Mouse (Mus musculus) limb, embryonic 13.5 days (tissue): ENCODE measurements around the gene Rab3il1. TPM values are rescaled to one million over a fixed set of nuclear protein-coding genes. Genes with fewer than 3 reads are reported as not detected.

Experiments
- ATAC-seq: fragments of 200-750 bp; cut with Nextera tagmentation; 2 replicates; pipeline ENCODE4 v1.8.0; 2017; ENCODE audit warnings: low read depth, moderate number of reproducible peaks, moderate TSS enrichment; ENCODE audit not compliant: low FRiP score
- H3K27ac ChIP-seq: fragments of 300-500 bp; sonication (generic); 2 replicates; pipeline ENCODE4 v1.5.1; 2015; ENCODE audit warnings: inconsistent platforms, mild to moderate bottlenecking, moderate library complexity
- H3K27me3 ChIP-seq: fragments of 300-500 bp; sonication (generic); 2 replicates; pipeline ENCODE4 v1.6.1; 2015; ENCODE audit warnings: mild to moderate bottlenecking, inconsistent platforms
- H3K36me3 ChIP-seq: fragments of 300-500 bp; sonication (generic); 2 replicates; pipeline ENCODE4 v1.6.1; 2015; ENCODE audit warnings: inconsistent platforms, mild to moderate bottlenecking, moderate library complexity
- H3K4me1 ChIP-seq: fragments of 300-500 bp; sonication (generic); 2 replicates; pipeline ENCODE4 v1.6.1; 2015; ENCODE audit warnings: inconsistent platforms
- H3K4me2 ChIP-seq: fragments of 300-500 bp; sonication (generic); replicated peaks from 2 replicates; pipeline ENCODE4 v1.6.1; 2015; ENCODE audit warnings: inconsistent platforms, mild to moderate bottlenecking, moderate library complexity
- H3K4me3 ChIP-seq: fragments of 300-500 bp; sonication (generic); 2 replicates; pipeline ENCODE4 v1.5.1; 2015; ENCODE audit warnings: moderate library complexity, mild to moderate bottlenecking, inconsistent platforms
- H3K9ac ChIP-seq: fragments of 300-500 bp; sonication (generic); 2 replicates; pipeline ENCODE4 v1.6.1; 2015; ENCODE audit warnings: mild to moderate bottlenecking, inconsistent platforms
- H3K9me3 ChIP-seq: fragments of 300-500 bp; sonication (generic); 2 replicates; pipeline ENCODE4 v1.6.1; 2016; ENCODE audit warnings: inconsistent platforms
- WGBS: fragments of 180-500 bp; shearing (Covaris S2); methylation state at CpG from one replicate; pipeline ENCODE4 v1.1.7; 2015; 5-methylcytosine and 5-hydroxymethylcytosine counted together
- polyA plus RNA-seq: library from polyadenylated mRNA; unstranded; fragments of >200 nt; fragmentation: Nextera tagmentation; extraction: Ambion mirVana; gene quantifications from 2 replicates; pipeline ENCODE4 v1.2.1, GENCODE M21; 2015

The Rab3il1 gene
- polyA plus RNA-seq: 40.6 and 45.2 TPM in 2 replicates

- Histone ChIP-seq H3K4me3 (no peak within 1 kb of the TSS), H3K36me3 (no peaks in the 10 kb centered on the region), H3K27me3 (no peaks in the 10 kb centered on the region), H3K9me3 (no peaks in the 10 kb centered on the region), H3K4me1 (no peaks in the 10 kb centered on the region), H3K27ac (no peak within 1 kb of the TSS), H3K4me2 (no peak within 1 kb of the TSS), H3K9ac (no peak within 1 kb of the TSS)
- no peak for ATAC-seq
- 74% methylated on average over 7 of the region's 7 CpGs for WGBS
These were observed at the start of gene Rab3il1, which contains the start of gene Best1 for GRCm38 (mm10) chr19:10001206-10001969. Gene Rab3il1, plus strand, starts transcription at chr19:10001669. Gene Best1, minus strand, starts transcription at chr19:10001633.

GRCm38 (mm10) chr19:9952390-9952789 lies 49.1 kb upstream of the Rab3il1 start:
- Histone ChIP-seq H3K4me1 (peaks cover 18% of the 10 kb centered on the region), H3K9me3 (no peaks in the 10 kb centered on the region; the same call in 1 of the 2 replicates), H3K27ac (no peak overlapping the region), H3K4me2 (no peak overlapping the region), H3K36me3 (no peaks in the 10 kb centered on the region), H3K9ac (no peak overlapping the region), H3K4me3 (no peak overlapping the region), H3K27me3 (no peaks in the 10 kb centered on the region)
- no peak for ATAC-seq
- 79% methylated on average over 3 of the region's 3 CpGs for WGBS

- H3K36me3 ChIP-seq: no peaks in the 10 kb centered on the region
- no peak overlapping the region for H3K4me2 ChIP-seq
- no peak overlapping the region for H3K9ac ChIP-seq
- no peaks in the 10 kb centered on the region; the same call in 1 of the 2 replicates for H3K9me3 ChIP-seq
- H3K27me3 ChIP-seq: no peaks in the 10 kb centered on the region
- ATAC-seq: no peak
- H3K27ac ChIP-seq: no peak overlapping the region
- peaks cover 18% of the 10 kb centered on the region for H3K4me1 ChIP-seq
- no peak overlapping the region for H3K4me3 ChIP-seq
- 94% methylated on average over 3 of the region's 3 CpGs for WGBS
These were observed 48.6 kb upstream of the Rab3il1 start for GRCm38 (mm10) chr19:9952912-9953311.

GRCm38 (mm10) chr19:9954055-9954810 lies 47.2 kb upstream of the Rab3il1 start:
- peak overlapping the region; percentile 90 for H3K27ac ChIP-seq
- H3K9me3 ChIP-seq: no peaks in the 10 kb centered on the region; the same call in 1 of the 2 replicates
- no peaks in the 10 kb centered on the region for H3K27me3 ChIP-seq
- peak overlapping the region; percentile 46; the same call in 1 of the 2 replicates for H3K9ac ChIP-seq
- peak; percentile 89 for ATAC-seq
- 24% methylated on average over 7 of the region's 7 CpGs for WGBS
- H3K36me3 ChIP-seq: no peaks in the 10 kb centered on the region
- H3K4me3 ChIP-seq: 0 out of 2 replicates have a peak overlapping the region, but pooled peaks have one; percentile 12
- H3K4me2 ChIP-seq: peak overlapping the region; percentile 44
- H3K4me1 ChIP-seq: peaks cover 18% of the 10 kb centered on the region

- ATAC-seq: peak; percentile 49; the same call in 1 of the 2 replicates
- Histone ChIP-seq H3K4me2 (peak overlapping the region; percentile 44), H3K27ac (peak overlapping the region; percentile 90), H3K9ac (peak overlapping the region; percentile 46; the same call in 1 of the 2 replicates), H3K27me3 (no peaks in the 10 kb centered on the region), H3K4me1 (peaks cover 18% of the 10 kb centered on the region), H3K36me3 (no peaks in the 10 kb centered on the region), H3K9me3 (no peaks in the 10 kb centered on the region; the same call in 1 of the 2 replicates), H3K4me3 (peak overlapping the region; percentile 12; the same call in 1 of the 2 replicates)
- WGBS: 44% methylated on average over 5 of the region's 5 CpGs
These were observed 46.7 kb upstream of the Rab3il1 start for GRCm38 (mm10) chr19:9954811-9955202.

- no peak overlapping the region for H3K4me2 ChIP-seq
These were observed 46.0 kb upstream of the Rab3il1 start for GRCm38 (mm10) chr19:9955438-9955837.

GRCm38 (mm10) chr19:9956624-9957388 lies 44.7 kb upstream of the Rab3il1 start:
- H3K4me2 ChIP-seq: no peak overlapping the region
- no peaks in the 10 kb centered on the region for H3K9me3 ChIP-seq
- peaks cover 18% of the 10 kb centered on the region for H3K4me1 ChIP-seq
- WGBS: 78% methylated on average over 4 of the region's 4 CpGs
- no peak overlapping the region for H3K27ac ChIP-seq
- H3K4me3 ChIP-seq: no peak overlapping the region
- no peaks in the 10 kb centered on the region for H3K36me3 ChIP-seq
- ATAC-seq: no peak
- H3K9ac ChIP-seq: no peak overlapping the region
- no peaks in the 10 kb centered on the region for H3K27me3 ChIP-seq

More at GRCm38 (mm10) chr19:9955438-9955837, 46.0 kb upstream of the Rab3il1 start:
- no peak for ATAC-seq
- Histone ChIP-seq H3K27ac (no peak overlapping the region), H3K27me3 (no peaks in the 10 kb centered on the region), H3K4me1 (peaks cover 18% of the 10 kb centered on the region), H3K9ac (no peak overlapping the region), H3K4me3 (no peak overlapping the region), H3K9me3 (no peaks in the 10 kb centered on the region), H3K36me3 (no peaks in the 10 kb centered on the region)
- WGBS: 74% methylated on average over 1 of the region's 1 CpGs

GRCm38 (mm10) chr19:9957965-9958364 lies 43.5 kb upstream of the Rab3il1 start:
- Histone ChIP-seq H3K27me3 (no peaks in the 10 kb centered on the region), H3K36me3 (no peaks in the 10 kb centered on the region), H3K9ac (no peak overlapping the region), H3K4me2 (no peak overlapping the region), H3K9me3 (no peaks in the 10 kb centered on the region), H3K4me3 (no peak overlapping the region), H3K27ac (no peak overlapping the region), H3K4me1 (peaks cover 18% of the 10 kb centered on the region)
- WGBS: 79% methylated on average over 5 of the region's 5 CpGs
- no peak for ATAC-seq

- H3K27me3 ChIP-seq: no peaks in the 10 kb centered on the region
- no peaks in the 10 kb centered on the region for H3K4me1 ChIP-seq
- no peaks in the 10 kb centered on the region for H3K9me3 ChIP-seq
- no peak overlapping the region for H3K9ac ChIP-seq
- H3K36me3 ChIP-seq: no peaks in the 10 kb centered on the region
- no peak overlapping the region for H3K27ac ChIP-seq
- no peak for ATAC-seq
- no peak overlapping the region for H3K4me2 ChIP-seq
- no peak overlapping the region for H3K4me3 ChIP-seq
- 85% methylated on average over 5 of the region's 5 CpGs for WGBS
These were observed 40.7 kb upstream of the Rab3il1 start for GRCm38 (mm10) chr19:9960769-9961168.

- no peak overlapping the region for H3K4me2 ChIP-seq
- H3K9ac ChIP-seq: no peak overlapping the region
- H3K4me1 ChIP-seq: no peaks in the 10 kb centered on the region
- no peaks in the 10 kb centered on the region for H3K27me3 ChIP-seq
- 14% methylated on average over 7 of the region's 7 CpGs for WGBS
- ATAC-seq: no peak
- no peaks in the 10 kb centered on the region for H3K9me3 ChIP-seq
- H3K27ac ChIP-seq: no peak overlapping the region
- H3K36me3 ChIP-seq: no peaks in the 10 kb centered on the region
- H3K4me3 ChIP-seq: no peak overlapping the region
These were observed 37.1 kb upstream of the Rab3il1 start for GRCm38 (mm10) chr19:9964205-9964916.
